Mouse (Mus musculus) liver, adult 2 months (tissue): ENCODE results near the gene Ccdc180.

Source experiments
- CTCF ChIP-seq: fragments of 200-500 bp; IDR thresholded peaks from 2 replicates; pipeline ENCODE4 v1.5.1; 2011; ENCODE audit warnings: low read depth, low read length, control low read depth
- POLR2A ChIP-seq: fragments of 200-500 bp; IDR thresholded peaks from 2 replicates; pipeline ENCODE4 v1.6.1; 2011; ENCODE audit warnings: low read length, control low read depth; ENCODE audit not compliant: insufficient read depth; ENCODE audit errors: extremely low read depth

DNA sequence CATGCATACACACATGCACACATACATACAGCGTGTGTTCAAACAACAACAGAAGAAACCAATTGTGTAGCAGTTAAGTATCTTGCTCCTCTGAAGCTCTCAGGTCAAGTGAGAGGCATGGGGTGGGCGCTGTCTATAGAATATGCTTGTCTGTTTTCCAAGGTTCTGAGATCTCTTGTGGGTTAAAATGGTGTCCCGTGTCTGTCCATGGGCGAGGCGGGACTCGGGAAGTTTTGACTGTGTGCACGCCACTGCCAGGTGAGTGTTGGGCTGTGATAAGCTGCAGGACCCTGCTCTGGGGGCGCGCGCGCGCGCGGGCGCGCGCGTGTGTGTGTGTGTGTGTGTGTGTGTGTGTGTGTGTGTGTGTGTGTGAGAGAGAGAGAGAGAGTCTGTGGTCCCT lies 61.7 kb downstream of the Ccdc180 start:
- no peak for TF ChIP-seq CTCF
- TF ChIP-seq POLR2A, result no peak
